Mouse (Mus musculus): ENCODE measurements around the gene Vmn1r9.
"Not testable (repeated sequence)": the region's sequence is repeated elsewhere in the genome, so short reads cannot be mapped to it uniquely, and the experiment has no call there.

GRCm38 (mm10) chr6:57025224-57025623 is 41.4 kb upstream of the Vmn1r9 start, which contains the start of gene Vmn1r7:
- not testable (repeated sequence) for TF ChIP-seq CTCF (IDR thresholded peaks at IDR 0.05; ENCODE audit: borderline replicate concordance, control insufficient read depth, extremely low read depth, insufficient read depth, low read length, poor library complexity); POLR2A (IDR thresholded peaks at IDR 0.05; ENCODE audit: control insufficient read depth, extremely low read depth, insufficient read depth, low read length, poor library complexity)

Measured in thymus, adult 2 months (tissue).